Mouse (Mus musculus): ENCODE measurements around the gene Gm6169.
"Not testable (repeated sequence)": the region's sequence is repeated elsewhere in the genome, so short reads cannot be mapped to it uniquely, and the experiment has no call there.

Gene Gm6169

DNA sequence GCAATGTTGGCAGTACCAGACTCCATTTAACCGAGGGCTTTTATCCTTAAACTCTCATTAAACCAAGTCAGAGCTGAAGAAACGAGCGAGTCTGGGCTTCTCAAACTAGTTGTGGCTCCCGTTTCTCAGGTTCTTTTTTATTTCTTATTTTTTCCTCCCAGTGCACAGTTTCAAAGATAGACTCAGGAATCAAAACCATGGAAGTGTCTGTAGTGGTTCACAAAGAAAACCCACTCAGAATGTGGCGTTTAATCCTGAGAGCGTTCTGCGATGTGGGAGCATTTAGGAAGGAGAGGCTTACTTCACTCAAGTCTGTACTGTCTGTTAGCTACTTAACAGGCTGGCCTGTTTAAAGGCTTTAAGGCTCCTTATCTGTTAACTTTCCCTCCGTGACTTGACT is 30.9 kb downstream of the Gm6169 start:
- in situ Hi-C loops (cut with MseI, MboI): no loop called here

DNA sequence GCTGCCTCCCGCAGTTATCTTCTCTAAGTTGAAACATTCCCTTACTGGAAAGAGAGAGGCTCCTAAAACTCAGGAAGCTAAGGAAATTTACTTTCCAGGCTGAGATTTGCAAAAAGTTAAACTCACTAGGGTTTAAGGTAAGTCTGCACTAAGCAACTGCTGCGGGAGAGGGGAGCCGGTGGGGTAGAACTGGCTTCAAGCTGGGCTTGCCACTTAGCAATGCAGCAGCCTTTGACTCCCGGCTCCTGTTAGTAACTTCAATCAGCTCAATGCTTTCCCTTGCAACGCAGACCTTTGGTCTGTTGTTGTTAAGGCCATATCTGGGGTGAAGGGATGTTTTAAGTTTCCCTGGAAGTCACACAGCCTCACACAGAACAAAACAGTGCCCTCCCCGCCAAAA is 31.3 kb downstream of the Gm6169 start:
- in situ Hi-C loops (cut with MseI, MboI): no loop called here

- in situ Hi-C loops (cut with MseI, MboI): no loop called here
These were observed 32.1 kb downstream of the Gm6169 start, which contains the start of gene Fam169a for GRCm38 (mm10) chr13:97066649-97067550. Fam169a (plus strand) TSS chr13:97067286.

GRCm38 (mm10) chr13:97064844-97065621 is 34.0 kb downstream of the Gm6169 start:
- in situ Hi-C loops (cut with MseI, MboI): not testable (repeated sequence)

GRCm38 (mm10) chr13:97064413-97064812 is 34.6 kb downstream of the Gm6169 start:
- in situ Hi-C loops (cut with MseI, MboI): no loop called here

DNA sequence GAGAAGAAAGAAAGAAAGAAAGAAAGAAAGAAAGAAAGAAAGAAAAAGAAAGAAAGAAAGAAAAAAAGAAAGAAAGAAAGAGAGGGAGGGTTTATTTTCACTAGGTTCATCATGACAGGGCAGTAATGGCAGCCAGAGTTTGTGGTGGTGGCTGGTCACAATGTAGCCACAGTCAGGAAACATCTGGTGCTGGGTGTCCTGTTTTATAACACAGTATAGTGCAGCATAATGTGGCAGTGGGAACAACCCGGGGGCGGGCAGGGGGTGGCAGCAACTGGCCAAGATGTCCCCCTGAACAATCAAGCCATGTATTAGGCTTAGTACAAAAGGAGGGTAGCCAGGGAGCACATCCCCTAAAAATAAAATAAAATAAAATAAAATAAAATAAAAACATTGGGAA is 35.6 kb downstream of the Gm6169 start:
- in situ Hi-C loops (cut with MseI, MboI): no loop called here

GRCm38 (mm10) chr13:97062151-97062550 is 36.9 kb downstream of the Gm6169 start:
- in situ Hi-C loops (cut with MseI, MboI): no loop called here

DNA sequence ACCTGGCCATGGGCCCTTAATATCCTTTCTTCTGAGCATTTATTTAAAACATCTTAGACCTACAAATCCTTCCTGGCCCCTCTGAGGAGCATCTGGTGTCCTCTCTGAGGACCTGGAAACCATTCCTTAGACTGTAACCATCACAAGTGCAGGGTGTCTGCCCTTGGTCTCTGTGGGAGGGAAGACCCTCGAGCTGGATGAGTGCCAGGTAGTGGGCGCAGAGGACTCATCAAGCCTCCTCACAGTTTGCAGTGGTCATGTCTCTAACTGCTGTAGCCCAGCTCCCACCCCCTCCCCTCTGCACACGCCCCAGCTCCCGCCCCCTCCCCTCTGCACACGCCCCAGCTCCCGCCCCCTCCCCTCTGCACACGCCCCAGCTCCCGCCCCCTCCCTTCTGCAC is 38.7 kb downstream of the Gm6169 start:
- in situ Hi-C loops (cut with MseI, MboI): no loop called here

GRCm38 (mm10) chr13:97059746-97060145 is 39.3 kb downstream of the Gm6169 start:
- in situ Hi-C loops (cut with MseI, MboI): loop anchor here (10.0 kb wide), 1 partner anchor 205 kb away; no protein-coding TSS in a partner anchor

DNA sequence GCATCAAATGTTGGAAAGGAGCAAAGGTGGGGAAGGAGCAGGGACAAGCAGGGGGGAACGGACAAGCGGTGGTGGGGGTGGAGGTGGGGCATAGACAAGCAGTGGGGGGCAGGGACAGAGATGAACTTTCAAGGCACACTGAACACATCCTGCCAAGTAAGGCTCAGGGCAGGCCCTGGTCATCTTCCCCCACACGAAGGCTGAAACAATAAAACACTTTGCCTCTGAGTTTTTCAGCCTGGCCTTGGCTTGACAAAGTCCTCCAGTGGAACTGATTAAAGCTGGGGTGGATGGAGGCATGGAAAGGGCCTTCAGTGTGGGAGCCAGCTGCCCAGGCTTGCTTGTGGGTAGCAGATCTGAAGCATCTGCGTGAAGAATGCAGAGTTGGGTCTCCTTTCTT is 41.2 kb downstream of the Gm6169 start:
- in situ Hi-C loops (cut with MseI, MboI): loop anchor here (10.0 kb wide), 1 partner anchor 203 kb away; no protein-coding TSS in a partner anchor

DNA sequence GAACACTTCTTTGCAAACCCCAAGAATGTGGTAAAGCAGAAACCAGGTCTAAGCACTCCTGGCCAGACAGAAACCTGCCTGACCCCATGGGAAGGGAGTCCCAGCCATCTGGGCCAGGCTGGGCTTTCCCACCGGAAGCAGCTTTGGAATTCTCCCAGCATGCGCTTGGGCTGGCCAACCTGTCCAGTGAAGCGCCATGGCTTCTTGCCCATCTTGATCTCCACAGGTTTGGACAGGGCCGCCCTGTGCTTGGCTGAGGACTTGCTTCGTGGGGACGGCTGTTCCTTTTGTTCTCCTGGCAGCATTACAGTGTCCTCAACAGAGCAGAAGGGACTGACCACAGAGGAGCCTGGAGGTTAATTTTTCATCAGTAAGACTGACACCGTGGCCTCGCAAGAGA is 45.2 kb downstream of the Gm6169 start:
- in situ Hi-C loops (cut with MseI, MboI): loop anchor here (10.0 kb wide), 1 partner anchor 199 kb away; no protein-coding TSS in a partner anchor

- in situ Hi-C loops (cut with MseI, MboI): loop anchor here (10.0 kb wide), 1 partner anchor 198 kb away; no protein-coding TSS in a partner anchor
These were observed 46.4 kb downstream of the Gm6169 start for GRCm38 (mm10) chr13:97052667-97053066.

- in situ Hi-C loops (cut with MseI, MboI): loop anchor here (10.0 kb wide), 1 partner anchor 196 kb away; no protein-coding TSS in a partner anchor
These were observed 47.9 kb downstream of the Gm6169 start for GRCm38 (mm10) chr13:97051158-97051557.

Measured in mouse trophoblast stem cell (cell line).